Mouse (Mus musculus): Measurements from ENCODE around the gene Map4k2. TPM values are rescaled to one million over a fixed set of nuclear protein-coding genes. Genes with fewer than 3 reads are reported as not detected.
A peak's percentile ranks its signal among the peaks of the same experiment; 100 is the strongest.
"Not testable (repeated sequence)": the region's sequence is repeated elsewhere in the genome, so short reads cannot be mapped to it uniquely, and the experiment has no call there.

Map4k2 gene
- polyA plus RNA-seq, 1 experiment, result 10.0 TPM

GRCm38 (mm10) chr19:6306586-6306985 is 34.3 kb upstream of the Map4k2 start:
- peak overlapping the region; percentile 19 for H3K4me3 ChIP-seq
- H3K4me2 ChIP-seq (ENCODE audit: low read depth), result peak overlapping the region; percentile 69
- no peaks in the 10 kb centered on the region for H3K27me3 ChIP-seq (ENCODE audit: control insufficient read depth, insufficient read depth, insufficient read length)
- H3ac ChIP-seq (ENCODE audit: control insufficient read depth, insufficient read length), result peak overlapping the region; percentile 15
- no peaks in the 10 kb centered on the region for H3K36me3 ChIP-seq (ENCODE audit: control insufficient read depth, insufficient read depth)
- no peaks in the 10 kb centered on the region for H3K79me2 ChIP-seq (ENCODE audit: control insufficient read depth, insufficient read depth)
- TF ChIP-seq TCF3 (IDR thresholded peaks at IDR 0.05; ENCODE audit: insufficient read length, low read depth) (no peak), E2F4 (IDR thresholded peaks at IDR 0.05; ENCODE audit: insufficient read depth) (no peak), MYOG (IDR thresholded peaks at IDR 0.05; ENCODE audit: control insufficient read depth in 1 of 3, insufficient read depth in 1 of 3, insufficient read length in 2 of 3, low read depth in 2 of 3) (peak in 2 of 3 experiments; percentile 53 to 79), POLR2A (IDR thresholded peaks at IDR 0.05; ENCODE audit: insufficient read length, low read depth) (peak; percentile 54), MYOD1 (IDR thresholded peaks at IDR 0.05; ENCODE audit: control insufficient read depth in 1 of 3, insufficient read length in 2 of 3, low read depth in 2 of 3) (peak in 1 of 3 experiments; percentile 39), SRF (IDR thresholded peaks at IDR 0.05; ENCODE audit: control insufficient read depth, insufficient read length, low read depth) (no peak), MAX (IDR thresholded peaks at IDR 0.05; ENCODE audit: low read depth) (no peak), POLR2AphosphoS2 (IDR thresholded peaks at IDR 0.05; ENCODE audit: insufficient read length, low read depth) (peak; percentile 37), REST (IDR thresholded peaks at IDR 0.05; ENCODE audit: insufficient read depth, insufficient read length) (no peak), TCF12 (IDR thresholded peaks at IDR 0.05; ENCODE audit: insufficient read depth, poor library complexity, severe bottlenecking) (no peak), CEBPB (IDR thresholded peaks at IDR 0.05; ENCODE audit: insufficient read depth, poor library complexity, severe bottlenecking) (no peak), USF1 (IDR thresholded peaks at IDR 0.05; ENCODE audit: low read depth) (no peak)

- no peak overlapping the region for H3K4me3 ChIP-seq
- no peak overlapping the region for H3ac ChIP-seq (ENCODE audit: control insufficient read depth, insufficient read length)
- no peaks in the 10 kb centered on the region for H3K27me3 ChIP-seq (ENCODE audit: control insufficient read depth, insufficient read depth, insufficient read length)
- no peaks in the 10 kb centered on the region for H3K79me2 ChIP-seq (ENCODE audit: control insufficient read depth, insufficient read depth)
- no peaks in the 10 kb centered on the region for H3K36me3 ChIP-seq (ENCODE audit: control insufficient read depth, insufficient read depth)
- H3K4me2 ChIP-seq (ENCODE audit: low read depth), result no peak overlapping the region
- no peak for TF ChIP-seq MAX (IDR thresholded peaks at IDR 0.05; ENCODE audit: low read depth)
- TF ChIP-seq TCF12 (IDR thresholded peaks at IDR 0.05; ENCODE audit: insufficient read depth, poor library complexity, severe bottlenecking), result no peak
- TF ChIP-seq POLR2AphosphoS2 (IDR thresholded peaks at IDR 0.05; ENCODE audit: insufficient read length, low read depth), result no peak
- no peak for TF ChIP-seq REST (IDR thresholded peaks at IDR 0.05; ENCODE audit: insufficient read depth, insufficient read length)
- no peak for TF ChIP-seq CEBPB (IDR thresholded peaks at IDR 0.05; ENCODE audit: insufficient read depth, poor library complexity, severe bottlenecking)
- no peak for TF ChIP-seq MYOG (IDR thresholded peaks at IDR 0.05; ENCODE audit: control insufficient read depth in 1 of 3, insufficient read depth in 1 of 3, insufficient read length in 2 of 3, low read depth in 2 of 3)
These were observed 33.0 kb upstream of the Map4k2 start for GRCm38 (mm10) chr19:6307733-6308531.

GRCm38 (mm10) chr19:6310181-6310580 is 30.8 kb upstream of the Map4k2 start:
- H3K79me2 ChIP-seq (ENCODE audit: control insufficient read depth, insufficient read depth), result no peaks in the 10 kb centered on the region
- H3K27me3 ChIP-seq (ENCODE audit: control insufficient read depth, insufficient read depth, insufficient read length), result no peaks in the 10 kb centered on the region
- no peak for TF ChIP-seq E2F4 (IDR thresholded peaks at IDR 0.05; ENCODE audit: insufficient read depth)
- no peak for TF ChIP-seq TCF3 (IDR thresholded peaks at IDR 0.05; ENCODE audit: insufficient read length, low read depth)
- no peak for TF ChIP-seq POLR2AphosphoS2 (IDR thresholded peaks at IDR 0.05; ENCODE audit: insufficient read length, low read depth)
- no peak for TF ChIP-seq MYOG (IDR thresholded peaks at IDR 0.05; ENCODE audit: control insufficient read depth in 1 of 3, insufficient read depth in 1 of 3, insufficient read length in 2 of 3, low read depth in 2 of 3)
- no peak for TF ChIP-seq SRF (IDR thresholded peaks at IDR 0.05; ENCODE audit: control insufficient read depth, insufficient read length, low read depth)
- no peak for TF ChIP-seq USF1 (IDR thresholded peaks at IDR 0.05; ENCODE audit: low read depth)
- TF ChIP-seq POLR2A (IDR thresholded peaks at IDR 0.05; ENCODE audit: insufficient read length, low read depth), result no peak
- TF ChIP-seq REST (IDR thresholded peaks at IDR 0.05; ENCODE audit: insufficient read depth, insufficient read length), result no peak
- TF ChIP-seq TCF12 (IDR thresholded peaks at IDR 0.05; ENCODE audit: insufficient read depth, poor library complexity, severe bottlenecking), result no peak
- TF ChIP-seq MAX (IDR thresholded peaks at IDR 0.05; ENCODE audit: low read depth), result no peak
- TF ChIP-seq CEBPB (IDR thresholded peaks at IDR 0.05; ENCODE audit: insufficient read depth, poor library complexity, severe bottlenecking), result no peak
- TF ChIP-seq MYOD1 (IDR thresholded peaks at IDR 0.05; ENCODE audit: control insufficient read depth in 1 of 3, insufficient read length in 2 of 3, low read depth in 2 of 3), result no peak
- H3K4me3 ChIP-seq, result no peak overlapping the region
- H3K4me2 ChIP-seq (ENCODE audit: low read depth), result no peak overlapping the region
- no peaks in the 10 kb centered on the region for H3K36me3 ChIP-seq (ENCODE audit: control insufficient read depth, insufficient read depth)
- no peak overlapping the region for H3ac ChIP-seq (ENCODE audit: control insufficient read depth, insufficient read length)

- not testable (repeated sequence) for H3K27me3 ChIP-seq (ENCODE audit: control insufficient read depth, insufficient read depth, insufficient read length); H3K79me2 ChIP-seq (ENCODE audit: control insufficient read depth, insufficient read depth); H3K4me3 ChIP-seq; H3K4me2 ChIP-seq (ENCODE audit: low read depth); H3ac ChIP-seq (ENCODE audit: control insufficient read depth, insufficient read length); H3K36me3 ChIP-seq (ENCODE audit: control insufficient read depth, insufficient read depth)
These were observed 29.2 kb upstream of the Map4k2 start for GRCm38 (mm10) chr19:6311783-6312182.

- no peaks in the 10 kb centered on the region for H3K36me3 ChIP-seq (ENCODE audit: control insufficient read depth, insufficient read depth)
- H3K79me2 ChIP-seq (ENCODE audit: control insufficient read depth, insufficient read depth), result no peaks in the 10 kb centered on the region
- no peak overlapping the region for H3K4me3 ChIP-seq
- TF ChIP-seq POLR2A (IDR thresholded peaks at IDR 0.05; ENCODE audit: insufficient read length, low read depth) (no peak), MYOD1 (IDR thresholded peaks at IDR 0.05; ENCODE audit: control insufficient read depth in 1 of 3, insufficient read length in 2 of 3, low read depth in 2 of 3) (no peak), POLR2AphosphoS2 (IDR thresholded peaks at IDR 0.05; ENCODE audit: insufficient read length, low read depth) (no peak), E2F4 (IDR thresholded peaks at IDR 0.05; ENCODE audit: insufficient read depth) (no peak), SRF (IDR thresholded peaks at IDR 0.05; ENCODE audit: control insufficient read depth, insufficient read length, low read depth) (no peak), REST (IDR thresholded peaks at IDR 0.05; ENCODE audit: insufficient read depth, insufficient read length) (no peak), MYOG (IDR thresholded peaks at IDR 0.05; ENCODE audit: control insufficient read depth in 1 of 3, insufficient read depth in 1 of 3, insufficient read length in 2 of 3, low read depth in 2 of 3) (no peak), CEBPB (IDR thresholded peaks at IDR 0.05; ENCODE audit: insufficient read depth, poor library complexity, severe bottlenecking) (no peak)
- H3K4me2 ChIP-seq (ENCODE audit: low read depth), result no peak overlapping the region
- H3K27me3 ChIP-seq (ENCODE audit: control insufficient read depth, insufficient read depth, insufficient read length), result no peaks in the 10 kb centered on the region
- H3ac ChIP-seq (ENCODE audit: control insufficient read depth, insufficient read length), result no peak overlapping the region
These were observed 27.1 kb upstream of the Map4k2 start for GRCm38 (mm10) chr19:6313796-6314195.

Measured in myocyte (in vitro differentiated cells).